Mouse (Mus musculus) heart, adult 8-10 months (tissue): ENCODE measurements around the gene Defb26. TPM values are rescaled to one million over a fixed set of nuclear protein-coding genes. Genes with fewer than 3 reads are reported as not detected.

Source experiments
- DNase-seq: peaks from one replicate; pipeline ENCODE4 v3.0.0; 2022; ENCODE audit warnings: low spot score
- total RNA-seq, 4 experiments: library from RNA; stranded (reverse); gene quantifications; 2 replicates each; pipeline ENCODE4 v1.2.4; 2022

The Defb26 gene
- total RNA-seq, 4 experiments from 2014 or later = not detected

DNA sequence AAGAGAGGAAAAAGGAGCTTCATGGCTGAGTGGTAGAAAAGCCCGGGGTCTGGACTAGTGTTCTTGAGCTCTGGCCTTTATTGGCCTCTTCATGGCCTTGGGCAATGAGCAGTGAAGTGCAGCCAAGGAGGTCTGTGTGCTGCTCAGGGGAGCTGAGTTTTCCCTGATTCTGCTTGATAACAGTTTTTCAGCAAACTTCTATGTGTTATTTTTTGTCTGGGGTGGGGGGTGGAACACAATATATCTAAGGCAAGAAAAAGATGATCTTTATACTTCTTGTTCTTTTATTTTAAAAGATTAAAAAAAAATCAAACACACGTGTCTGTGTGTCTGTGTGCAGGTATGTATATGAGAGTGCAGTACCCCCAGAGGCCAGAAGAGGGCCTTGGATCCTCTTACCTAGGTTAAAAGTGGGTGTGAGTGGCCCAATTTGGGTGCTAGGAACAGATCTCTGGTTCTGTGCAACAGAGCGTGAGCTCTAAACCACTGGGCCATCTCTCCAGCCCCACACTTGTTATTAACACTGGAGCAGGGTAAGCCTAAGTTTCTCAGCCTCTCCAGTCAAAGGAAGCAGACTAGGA lies 46.8 kb downstream of the Defb26 start, which contains the start of gene Defb23:
TSS of gene Defb23 (minus strand) at position 51 of the 581 bp plus-strand sequence.
- no peak for DNase-seq

DNA sequence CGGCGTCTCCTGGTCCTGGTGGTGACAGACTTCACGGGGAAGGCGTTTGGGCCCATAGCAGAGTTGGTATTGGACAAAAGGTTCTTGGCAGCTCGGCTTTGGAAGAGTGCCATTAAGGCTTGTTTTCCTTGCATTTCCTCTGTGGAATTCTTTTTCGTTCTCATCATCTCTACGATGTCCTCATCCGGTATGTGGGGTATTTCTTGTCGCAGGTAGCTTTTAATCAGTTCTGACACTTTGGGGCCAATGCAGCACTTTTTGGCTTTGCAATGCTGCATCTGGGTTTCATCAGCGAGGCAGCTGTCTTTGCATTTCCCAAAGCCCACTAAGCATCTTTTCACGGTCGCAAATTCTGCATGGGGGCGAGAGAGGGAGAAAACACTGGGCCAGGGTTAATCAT lies 52.3 kb downstream of the Defb26 start:
- no peak for DNase-seq

Other genes with a start within 250 kb of the Defb26 start
- 10 to 100 TPM; 37.1 to 41.9 (median 37.5) TPM for gene Tbc1d20, start 217.9 kb downstream of the Defb26 start, total RNA-seq
- 10 to 100 TPM; 36.1 to 51.7 (median 47.6) TPM for gene Rbck1, start 179.0 kb downstream of the Defb26 start, total RNA-seq
- gene Trib3, start 167.7 kb downstream of the Defb26 start, total RNA-seq = 1 to 10 TPM; 3.3 to 4.2 (median 4.1) TPM
- not detected for gene Nrsn2, start 135.1 kb downstream of the Defb26 start, total RNA-seq
- 1 to 10 TPM; 5.5 to 8.5 (median 7.0) TPM for gene Sox12, start 113.6 kb downstream of the Defb26 start, total RNA-seq
- gene Zcchc3, start 96.7 kb downstream of the Defb26 start, total RNA-seq = 1 to 10 TPM; 5.8 to 7.6 (median 6.4) TPM
- gene 6820408C15Rik, start 96.1 kb downstream of the Defb26 start, total RNA-seq = 1 to 10 TPM; 1.5 to 2.9 (median 2.3) TPM
- gene Defb23, start 47.1 kb downstream of the Defb26 start, total RNA-seq = not detected
- gene Defb20, start 34.6 kb downstream of the Defb26 start, total RNA-seq = not detected
- not detected for gene Defb22, start 21.6 kb downstream of the Defb26 start, total RNA-seq
- gene Defb28, start 6.6 kb upstream of the Defb26 start, total RNA-seq = not detected
- gene Defb29, start 28.4 kb upstream of the Defb26 start, total RNA-seq = not detected
- gene Gm17416, start 57.6 kb upstream of the Defb26 start, total RNA-seq = not detected
- gene Defb21, start 61.1 kb upstream of the Defb26 start, total RNA-seq = not detected
- gene Defb19, start 68.6 kb upstream of the Defb26 start, total RNA-seq = under 1 TPM in 1 of 4 experiments, not detected in 3; 0.81 TPM
- not detected for gene Defb45, start 87.7 kb upstream of the Defb26 start, total RNA-seq
- gene Defb36, start 92.6 kb upstream of the Defb26 start, total RNA-seq = not detected
- gene Defb25, start 111.4 kb upstream of the Defb26 start, total RNA-seq = not detected
- 1 to 10 TPM; 5.1 to 5.6 (median 5.2) TPM for gene Rem1, start 115.3 kb upstream of the Defb26 start, total RNA-seq
- gene H13, start 157.8 kb upstream of the Defb26 start, total RNA-seq = 10 to 100 TPM; 34.4 to 36.3 (median 35.1) TPM
- 10 to 100 TPM; 15.0 to 19.6 (median 16.6) TPM for gene Mcts2, start 175.3 kb upstream of the Defb26 start, total RNA-seq
- gene Id1, start 224.6 kb upstream of the Defb26 start, total RNA-seq = 10 to 100 TPM; 43.3 to 63.6 (median 58.4) TPM
- 10 to 100 TPM; 10.3 to 16.2 (median 12.4) TPM for gene Cox4i2, start 242.5 kb upstream of the Defb26 start, total RNA-seq